Mouse (Mus musculus) liver, embryonic 14.5 days (tissue): ENCODE data around the gene Mbtps1.

ENCODE experiments used
- CTCF ChIP-seq: IDR thresholded peaks from 2 replicates; pipeline ENCODE4 v1.5.1; 2016; ENCODE audit warnings: antibody characterized with exemption, low read depth, control low read depth
- EP300 ChIP-seq: IDR thresholded peaks from 2 replicates; pipeline ENCODE4 v1.6.1; 2016; ENCODE audit warnings: antibody characterized with exemption, low read depth

GRCm38 (mm10) chr8:119545791-119546190 is 12.7 kb downstream of the Mbtps1 start:
- TF ChIP-seq CTCF (no peak), EP300 (no peak)
